Comparison of ENCODE assay signal across 17 mouse cellular contexts in the genomic region with DNA sequence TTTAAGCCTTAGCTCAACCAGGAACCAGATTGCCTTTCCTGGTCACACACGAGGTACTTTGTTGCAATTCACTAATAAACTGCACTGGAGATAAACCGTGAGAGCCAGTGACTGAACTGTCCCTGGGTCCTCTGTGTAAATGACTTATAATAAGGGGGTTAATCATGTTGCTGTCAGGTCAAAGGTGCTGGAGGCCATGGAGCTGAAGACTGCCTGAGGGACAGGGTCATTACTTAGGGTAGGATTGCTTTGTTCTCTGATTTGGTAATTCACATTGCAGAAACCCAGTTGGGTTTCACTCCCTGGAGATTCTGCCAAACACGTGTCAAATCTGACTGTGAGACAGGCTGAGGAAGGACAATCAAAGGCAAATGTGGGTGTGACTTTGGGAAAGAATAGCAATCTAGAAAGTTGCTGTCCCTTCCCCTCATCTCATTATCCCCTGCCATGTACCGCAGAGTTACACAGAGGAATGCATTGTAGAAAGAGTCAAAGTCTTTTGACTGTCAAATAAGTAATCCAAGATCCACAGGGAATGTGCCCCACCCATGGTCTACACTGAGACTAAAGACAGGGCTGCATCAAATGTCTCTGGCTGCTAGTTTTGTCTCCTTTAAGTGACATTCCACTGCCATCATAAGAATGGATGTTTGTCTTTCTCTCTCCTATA. TPM values are rescaled to one million over a fixed set of nuclear protein-coding genes. Genes with fewer than 3 reads are reported as not detected.
DNase-seq lines count a peak whose midpoint lies in the region; ATAC-seq and TF ChIP-seq lines count a peak whose summit lies in the region.
"Had no signal": no experiment of that assay in that cellular context is flagged by ENCODE, and none has a peak within 500 bp of the region (broad histone marks: within the 10 kb centered on the region; RNA-seq: fewer than 3 reads in every experiment).

No protein-coding gene starts in this region.

- TF ChIP-seq CTCF in hindbrain, postnatal 0 days (IDR thresholded peaks at IDR 0.05; ENCODE audit: low read depth) = no peak

- no peak overlapping the region for H3K4me3 ChIP-seq in hindbrain, embryonic 11.5 days (ENCODE audit: low read depth, low read length)
- H3K4me3 ChIP-seq in hindbrain, postnatal 0 days (ENCODE audit: low read length) = no peak overlapping the region
- H3K4me3 ChIP-seq in intestine, embryonic 16.5 days (ENCODE audit: low read length) = no peak overlapping the region
- H3K4me3 ChIP-seq: midbrain, embryonic 13.5 days had no signal

- H3K9me3 ChIP-seq in hindbrain, embryonic 11.5 days (ENCODE audit: control insufficient read depth, low read length) = no peaks in the 10 kb centered on the region
- H3K9me3 ChIP-seq in hindbrain, postnatal 0 days (ENCODE audit: low read length) = no peaks in the 10 kb centered on the region
- no peaks in the 10 kb centered on the region for H3K9me3 ChIP-seq in intestine, embryonic 16.5 days (ENCODE audit: control insufficient read depth, low read length)
- H3K9me3 ChIP-seq: midbrain, embryonic 13.5 days had no signal

- peak; percentile 85 for ATAC-seq in hindbrain, embryonic 11.5 days (ENCODE audit: low FRiP score)
- no peak for ATAC-seq in hindbrain, postnatal 0 days
- no peak for ATAC-seq in intestine, embryonic 16.5 days
- ATAC-seq: midbrain, embryonic 13.5 days had no signal

- H3K36me3 ChIP-seq in hindbrain, embryonic 11.5 days (ENCODE audit: control insufficient read depth, insufficient read depth, low read length) = no peaks in the 10 kb centered on the region
- no peaks in the 10 kb centered on the region for H3K36me3 ChIP-seq in hindbrain, postnatal 0 days (ENCODE audit: insufficient read depth, low read length)
- H3K36me3 ChIP-seq in intestine, embryonic 16.5 days (ENCODE audit: control insufficient read depth, insufficient read depth, low read length) = no peaks in the 10 kb centered on the region
- H3K36me3 ChIP-seq: G1E; midbrain, embryonic 13.5 days had no signal

- H3K27ac ChIP-seq in hindbrain, embryonic 11.5 days (ENCODE audit: low read depth, low read length) = no peak overlapping the region
- H3K27ac ChIP-seq in hindbrain, postnatal 0 days = no peak overlapping the region
- no peak overlapping the region for H3K27ac ChIP-seq in intestine, embryonic 16.5 days (ENCODE audit: low read length)
- H3K27ac ChIP-seq: midbrain, embryonic 13.5 days; stomach, postnatal 0 days had no signal

- 7% methylated on average over 4 of the region's 4 CpGs for WGBS in hindbrain, embryonic 11.5 days
- 13% methylated on average over 4 of the region's 4 CpGs for WGBS in hindbrain, postnatal 0 days
- 21% methylated on average over 4 of the region's 4 CpGs for WGBS in intestine, embryonic 16.5 days

- no peak overlapping the region for H3K9ac ChIP-seq in hindbrain, embryonic 11.5 days (ENCODE audit: low read depth, low read length)
- no peak overlapping the region for H3K9ac ChIP-seq in hindbrain, postnatal 0 days (replicated peaks; ENCODE audit: low read length)
- H3K9ac ChIP-seq in intestine, embryonic 16.5 days (ENCODE audit: low read depth, low read length) = no peak overlapping the region
- H3K9ac ChIP-seq: midbrain, embryonic 13.5 days had no signal

- peak; percentile 47 for DNase-seq in hindbrain, embryonic 11.5 days (ENCODE audit: low spot score)
- DNase-seq in hindbrain, postnatal 0 days (ENCODE audit: low spot score) = no peak
- DNase-seq in Muller cell, postnatal 12 days (ENCODE audit: inconsistent ontology term) = peak; percentile 56
- peak; percentile 64 for DNase-seq in embryo, embryonic 10.5 days (ENCODE audit: low spot score)
- peak; percentile 27 for DNase-seq in mesoderm, embryonic 11.5 days (ENCODE audit: low read depth, low spot score)
- no peak for DNase-seq in layer of hippocampus, postnatal 25 days (ENCODE audit: extremely low spot score in 1 of 2, low spot score in 1 of 2)
- DNase-seq: adrenal gland, postnatal 25 days; cerebellum, adult 9-10 months; gastrocnemius, postnatal 25 days; kidney, adult 8-10 months; lung, adult 2 months; lung, postnatal 4 days; right cerebral cortex, postnatal 14 days had no signal

- H3K4me1 ChIP-seq in hindbrain, embryonic 11.5 days (replicated peaks; ENCODE audit: control insufficient read depth, insufficient read depth, low read length) = no peaks in the 10 kb centered on the region
- no peaks in the 10 kb centered on the region for H3K4me1 ChIP-seq in hindbrain, postnatal 0 days (ENCODE audit: insufficient read depth, low read length)
- no peaks in the 10 kb centered on the region for H3K4me1 ChIP-seq in intestine, embryonic 16.5 days (ENCODE audit: control insufficient read depth, insufficient read depth, low read length)

- no peak overlapping the region for H3K4me2 ChIP-seq in hindbrain, embryonic 11.5 days (replicated peaks; ENCODE audit: low read depth, low read length)
- no peak overlapping the region for H3K4me2 ChIP-seq in hindbrain, postnatal 0 days (ENCODE audit: low read depth, low read length)
- no peak overlapping the region for H3K4me2 ChIP-seq in intestine, embryonic 16.5 days (ENCODE audit: low read depth, low read length)
- H3K4me2 ChIP-seq: midbrain, embryonic 13.5 days had no signal

- H3K27me3 ChIP-seq in hindbrain, embryonic 11.5 days (ENCODE audit: control insufficient read depth, insufficient read depth, low read length) = no peaks in the 10 kb centered on the region
- no peaks in the 10 kb centered on the region for H3K27me3 ChIP-seq in hindbrain, postnatal 0 days (ENCODE audit: insufficient read depth, low read length)
- H3K27me3 ChIP-seq in intestine, embryonic 16.5 days (replicated peaks; ENCODE audit: control insufficient read depth, insufficient read depth, low read length) = no peaks in the 10 kb centered on the region
- H3K27me3 ChIP-seq: midbrain, embryonic 13.5 days had no signal

RNA-seq across cellular contexts. Expression of a gene that starts 51.8 kb away (rescaled TPM):
- polyA plus RNA-seq in hindbrain, embryonic 11.5 days (2014; fragmentation: Nextera tagmentation; extraction: Ambion mirVana) = 10.4 and 11.5 TPM in 2 replicates
- 15.1 and 15.4 TPM in 2 replicates for total RNA-seq in hindbrain, postnatal 0 days (2014; rRNA removed)
- polyA plus RNA-seq in hindbrain, postnatal 0 days (2015; fragmentation: Nextera tagmentation; extraction: Ambion mirVana) = 22.8 and 23.1 TPM in 2 replicates
- total RNA-seq in layer of hippocampus, postnatal 25 days (2021) = 10 to 100 TPM; 39.0 to 44.3 TPM
- polyA plus RNA-seq in intestine, embryonic 16.5 days (2015; fragmentation: Nextera tagmentation; extraction: Ambion mirVana) = 17.6 and 18.8 TPM in 2 replicates

Comparison
In these comparisons a context has a peak if more than half of its experiments do, and no peak if none do; other contexts are left out.
1. DNase-seq: peak in hindbrain, embryonic 11.5 days (single experiment), Muller cell, postnatal 12 days (single experiment), embryo, embryonic 10.5 days (single experiment) and mesoderm, embryonic 11.5 days (single experiment); none in hindbrain, postnatal 0 days (single experiment) and layer of hippocampus, postnatal 25 days (0 of 2).